Mouse (Mus musculus) layer of hippocampus, postnatal 14 days (tissue): Measurements from ENCODE around the gene Rwdd2b. TPM values are rescaled to one million over a fixed set of nuclear protein-coding genes. Genes with fewer than 3 reads are reported as not detected.

Experiments
- DNase-seq, 2 experiments: peaks; one replicate each; pipeline ENCODE4 v3.0.0; 2021 to 2022; ENCODE audit warnings: low spot score in 2 of 2, mixed read lengths in 1 of 2
- long read RNA-seq, 2 experiments: library from polyadenylated mRNA; stranded (forward); transcript quantifications; one replicate each; pipeline ENCODE4 v2.0.0; 2021
- total RNA-seq, 2 experiments: library from RNA; stranded (reverse); gene quantifications; 2 replicates each; pipeline ENCODE4 v1.2.3; 2021

Rwdd2b gene
- total RNA-seq = 10 to 100 TPM in 1 of 2 experiments, 1 to 10 TPM in 1; 9.3 to 10.5 TPM
- long read RNA-seq, experiment 1, transcript Rwdd2b-201 (5 exons, 2,009 nt) = major isoform, 5 of 7 reads
- long read RNA-seq, experiment 1, partial matches to known transcripts = 1 of 7 reads
- long read RNA-seq, experiment 1, other reads (novel, unspliced or antisense) = 1 of 7 reads
- long read RNA-seq, experiment 2, transcript Rwdd2b-201 (5 exons, 2,009 nt) = major isoform, 11 of 12 reads
- long read RNA-seq, experiment 2, partial matches to known transcripts = 0 of 12 reads
- long read RNA-seq, experiment 2, other reads (novel, unspliced or antisense) = 1 of 12 reads

GRCm38 (mm10) chr16:87440184-87440686 is at the start of gene Rwdd2b:
Gene Rwdd2b, minus strand, starts transcription at chr16:87440573.
- peak; percentile 93 to 95 for DNase-seq

GRCm38 (mm10) chr16:87488605-87489004 is 48.2 kb upstream of the Rwdd2b start:
- DNase-seq = no peak

- no peak for DNase-seq
Observed at GRCm38 (mm10) chr16:87486739-87487138, 46.4 kb upstream of the Rwdd2b start.

GRCm38 (mm10) chr16:87484367-87484766 is 44.0 kb upstream of the Rwdd2b start:
- DNase-seq = no peak

GRCm38 (mm10) chr16:87470579-87470978 is 30.2 kb upstream of the Rwdd2b start:
- DNase-seq = no peak

GRCm38 (mm10) chr16:87458752-87459151 is 18.4 kb upstream of the Rwdd2b start:
- DNase-seq = no peak

GRCm38 (mm10) chr16:87455180-87455611 is 14.8 kb upstream of the Rwdd2b start:
- DNase-seq = no peak

- peak; percentile 86 to 94 for DNase-seq
Observed at GRCm38 (mm10) chr16:87454419-87455179, 14.2 kb upstream of the Rwdd2b start, which contains the start of gene Usp16. Gene Usp16, plus strand, starts transcription at chr16:87454703.

- DNase-seq = no peak
Observed at GRCm38 (mm10) chr16:87453226-87453625, 12.9 kb upstream of the Rwdd2b start.

GRCm38 (mm10) chr16:87445528-87445927 is 5.2 kb upstream of the Rwdd2b start:
- no peak for DNase-seq

GRCm38 (mm10) chr16:87445110-87445509 is 4.7 kb upstream of the Rwdd2b start:
- DNase-seq = no peak

GRCm38 (mm10) chr16:87444071-87444470 is 3.7 kb upstream of the Rwdd2b start:
- no peak for DNase-seq

- no peak for DNase-seq
Observed at GRCm38 (mm10) chr16:87443245-87443644, 2.9 kb upstream of the Rwdd2b start.

- DNase-seq = no peak
Observed at GRCm38 (mm10) chr16:87442291-87442690, 1.9 kb upstream of the Rwdd2b start.

- no peak for DNase-seq
Observed at GRCm38 (mm10) chr16:87441089-87441488, 716 bp upstream of the Rwdd2b start.

- DNase-seq = no peak
Observed at GRCm38 (mm10) chr16:87438697-87439096, 1.7 kb downstream of the Rwdd2b start.

GRCm38 (mm10) chr16:87437096-87437495 is 3.3 kb downstream of the Rwdd2b start:
- no peak for DNase-seq

GRCm38 (mm10) chr16:87435411-87436205 is 4.8 kb downstream of the Rwdd2b start:
- no peak for DNase-seq

- DNase-seq = no peak
Observed at GRCm38 (mm10) chr16:87434946-87435345, 5.4 kb downstream of the Rwdd2b start.

- no peak for DNase-seq
Observed at GRCm38 (mm10) chr16:87434266-87434665, 6.1 kb downstream of the Rwdd2b start.
